Mouse (Mus musculus): ENCODE data around the gene Rad21l.
A peak's percentile ranks its signal among the peaks of the same experiment; 100 is the strongest.
"Not testable (repeated sequence)": the region's sequence is repeated elsewhere in the genome, so short reads cannot be mapped to it uniquely, and the experiment has no call there.

Gene Rad21l

GRCm38 (mm10) chr2:151629310-151629709 is 39.0 kb downstream of the Rad21l start:
- DNase-seq (ENCODE audit: low read depth, low spot score), result no peak

GRCm38 (mm10) chr2:151628011-151628410 is 40.3 kb downstream of the Rad21l start:
- no peak for DNase-seq (ENCODE audit: low read depth, low spot score)

- DNase-seq (ENCODE audit: low read depth, low spot score), result no peak
Observed at GRCm38 (mm10) chr2:151626296-151626695, 42.0 kb downstream of the Rad21l start.

GRCm38 (mm10) chr2:151623776-151624175 is 44.6 kb downstream of the Rad21l start:
- DNase-seq (ENCODE audit: low read depth, low spot score), result no peak

GRCm38 (mm10) chr2:151616551-151617329 is 51.6 kb downstream of the Rad21l start:
- DNase-seq (ENCODE audit: low read depth, low spot score), result no peak

- DNase-seq (ENCODE audit: low read depth, low spot score), result not testable (repeated sequence)
Observed at GRCm38 (mm10) chr2:151615779-151616178, 52.6 kb downstream of the Rad21l start.

GRCm38 (mm10) chr2:151609974-151610373 is 58.4 kb downstream of the Rad21l start:
- DNase-seq (ENCODE audit: low read depth, low spot score), result no peak

GRCm38 (mm10) chr2:151608435-151608834 is 59.9 kb downstream of the Rad21l start:
- no peak for DNase-seq (ENCODE audit: low read depth, low spot score)

GRCm38 (mm10) chr2:151605437-151605987 is 62.8 kb downstream of the Rad21l start:
- DNase-seq (ENCODE audit: low read depth, low spot score), result peak; percentile 34

- DNase-seq (ENCODE audit: low read depth, low spot score), result peak; percentile 23
Observed at GRCm38 (mm10) chr2:151603630-151604029, 64.7 kb downstream of the Rad21l start.

- no peak for DNase-seq (ENCODE audit: low read depth, low spot score)
Observed at GRCm38 (mm10) chr2:151602106-151602505, 66.2 kb downstream of the Rad21l start.

- no peak for DNase-seq (ENCODE audit: low read depth, low spot score)
Observed at GRCm38 (mm10) chr2:151598068-151598467, 70.3 kb downstream of the Rad21l start.

Data from embryo, embryonic 11.5 days (tissue).